Mouse (Mus musculus) olfactory bulb, adult 2 months (tissue): ENCODE measurements around the gene Fermt2.

Source experiments
- CTCF ChIP-seq: fragments of 200-500 bp; IDR thresholded peaks from 2 replicates; pipeline ENCODE4 v1.5.1; 2012; ENCODE audit warnings: low read depth, mild to moderate bottlenecking, low read length, moderate library complexity; ENCODE audit not compliant: insufficient read depth
- POLR2A ChIP-seq: fragments of 200-500 bp; IDR thresholded peaks from 2 replicates; pipeline ENCODE4 v1.6.1; 2012; ENCODE audit warnings: mild to moderate bottlenecking, low read depth, low read length, moderate library complexity; ENCODE audit not compliant: insufficient read depth

DNA sequence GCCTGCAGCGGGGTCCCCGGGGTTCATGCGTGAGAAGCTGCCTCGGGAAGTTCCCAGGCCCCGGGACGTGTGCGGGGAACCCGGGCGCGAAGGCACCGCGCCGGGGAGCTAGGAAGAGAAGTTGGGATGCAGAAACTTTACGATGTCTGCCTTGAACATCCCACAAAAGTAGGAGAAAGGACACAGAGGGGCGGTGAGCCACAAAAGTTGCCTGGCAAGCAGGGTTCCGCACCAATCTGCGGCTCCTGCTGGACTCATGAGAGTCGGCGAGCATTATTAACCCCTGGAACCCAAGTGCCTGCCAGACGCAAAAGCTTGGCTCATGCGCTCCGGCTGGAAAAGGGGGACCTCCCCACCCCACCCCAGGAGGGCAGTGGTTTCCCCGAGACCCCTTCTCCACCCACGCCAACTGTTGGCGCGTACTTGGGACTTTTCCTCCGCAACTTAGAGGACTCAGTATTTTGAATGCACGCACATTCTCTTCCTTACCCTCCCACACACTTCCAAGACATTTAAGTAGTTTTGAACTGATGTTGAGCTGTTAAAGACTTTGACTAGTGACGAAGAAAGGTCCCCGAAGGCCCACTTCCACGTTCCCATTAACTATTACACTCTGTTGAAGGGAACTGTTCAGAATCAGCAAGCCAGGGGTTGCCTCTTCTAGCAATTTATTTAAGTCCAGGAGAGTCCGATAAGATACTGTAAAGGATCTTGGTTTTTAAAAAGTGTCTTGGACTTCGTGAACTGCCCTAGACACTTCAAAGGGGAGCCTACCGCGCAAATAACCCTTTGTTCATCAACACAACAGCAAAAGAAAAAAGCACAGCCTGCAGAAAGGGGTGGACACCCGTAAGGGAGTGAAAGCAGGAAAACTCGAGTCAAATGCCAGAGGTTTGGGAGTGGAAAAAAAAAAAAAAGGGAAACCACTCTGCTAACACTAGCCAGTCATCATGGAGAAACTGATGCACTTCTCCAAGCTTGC, 737 bp upstream of the Fermt2 start:
- TF ChIP-seq POLR2A: 0 out of 2 replicates have a peak, but pooled peaks have one; percentile 11
- TF ChIP-seq CTCF: no peak
